Mouse (Mus musculus) Muller cell, postnatal 12 days (primary cell): ENCODE measurements around the gene Ppm1m.

Experiments used
- DNase-seq: peaks from one replicate; pipeline ENCODE4 v3.0.0-alpha.2; 2015; ENCODE audit errors: inconsistent ontology term

Ppm1m gene

GRCm38 (mm10) chr9:106220894-106221523 is 21.5 kb upstream of the Ppm1m start:
- DNase-seq: no peak

- no peak for DNase-seq
Measured at GRCm38 (mm10) chr9:106216971-106217370, 17.4 kb upstream of the Ppm1m start.

GRCm38 (mm10) chr9:106215341-106216125 is 16.0 kb upstream of the Ppm1m start:
- DNase-seq: no peak

- DNase-seq: no peak
Measured at GRCm38 (mm10) chr9:106212594-106212981, 13.0 kb upstream of the Ppm1m start.

- peak; percentile 81 for DNase-seq
Measured at GRCm38 (mm10) chr9:106211680-106212593, 12.4 kb upstream of the Ppm1m start.

GRCm38 (mm10) chr9:106210853-106211609 is 11.5 kb upstream of the Ppm1m start:
- DNase-seq: no peak

GRCm38 (mm10) chr9:106209954-106210353 is 10.4 kb upstream of the Ppm1m start:
- DNase-seq: no peak

GRCm38 (mm10) chr9:106208181-106208580 is 8.6 kb upstream of the Ppm1m start:
- DNase-seq: no peak

- no peak for DNase-seq
Measured at GRCm38 (mm10) chr9:106206515-106206914, 7.0 kb upstream of the Ppm1m start.

- no peak for DNase-seq
Measured at GRCm38 (mm10) chr9:106205713-106206290, 6.3 kb upstream of the Ppm1m start.

GRCm38 (mm10) chr9:106203990-106204851 is 4.7 kb upstream of the Ppm1m start:
- peak; percentile 64 for DNase-seq

GRCm38 (mm10) chr9:106202819-106203636 is 3.5 kb upstream of the Ppm1m start, which contains the start of gene Twf2:
TSS of gene Twf2 (plus strand) at chr9:106203108.
- DNase-seq: peak; percentile 96

GRCm38 (mm10) chr9:106201895-106202294 is 2.3 kb upstream of the Ppm1m start:
- no peak for DNase-seq

GRCm38 (mm10) chr9:106198962-106199458 is 536 bp downstream of the Ppm1m start:
- DNase-seq: peak; percentile 83

GRCm38 (mm10) chr9:106197732-106198131 is 1.8 kb downstream of the Ppm1m start:
- DNase-seq: no peak

GRCm38 (mm10) chr9:106197081-106197713 is 2.3 kb downstream of the Ppm1m start:
- DNase-seq: no peak

GRCm38 (mm10) chr9:106195693-106196092 is 3.9 kb downstream of the Ppm1m start:
- DNase-seq: no peak
